Mouse (Mus musculus): Measurements from ENCODE around the gene Ap5z1. TPM values are rescaled to one million over a fixed set of nuclear protein-coding genes. Genes with fewer than 3 reads are reported as not detected.

The Ap5z1 gene
- 6.0 and 8.8 TPM in 2 replicates for polyA plus RNA-seq (2015; fragmentation: Nextera tagmentation; extraction: Ambion mirVana)

- Histone ChIP-seq H3K9ac (peak within 1 kb of the TSS; percentile 75), H3K4me3 (peak within 1 kb of the TSS; percentile 81), H3K4me2 (peak within 1 kb of the TSS; percentile 87), H3K4me1 (replicated peaks) (peaks cover 14% of the 10 kb centered on the region), H3K27ac (peak within 1 kb of the TSS; percentile 93), H3K27me3 (no peaks in the 10 kb centered on the region), H3K36me3 (peaks cover 19% of the 10 kb centered on the region; the same call in 1 of the 2 replicates), H3K9me3 (replicated peaks) (no peaks in the 10 kb centered on the region)
- peak; percentile 91 for ATAC-seq (replicated peaks; ENCODE audit: insufficient number of reproducible peaks, insufficient read depth, low FRiP score, low read depth)
- 1% methylated on average over 60 of the region's 60 CpGs for WGBS
These were observed at the start of gene Ap5z1 for GRCm38 (mm10) chr5:142463461-142464454. Gene Ap5z1, plus strand, starts transcription at chr5:142463944.

DNA sequence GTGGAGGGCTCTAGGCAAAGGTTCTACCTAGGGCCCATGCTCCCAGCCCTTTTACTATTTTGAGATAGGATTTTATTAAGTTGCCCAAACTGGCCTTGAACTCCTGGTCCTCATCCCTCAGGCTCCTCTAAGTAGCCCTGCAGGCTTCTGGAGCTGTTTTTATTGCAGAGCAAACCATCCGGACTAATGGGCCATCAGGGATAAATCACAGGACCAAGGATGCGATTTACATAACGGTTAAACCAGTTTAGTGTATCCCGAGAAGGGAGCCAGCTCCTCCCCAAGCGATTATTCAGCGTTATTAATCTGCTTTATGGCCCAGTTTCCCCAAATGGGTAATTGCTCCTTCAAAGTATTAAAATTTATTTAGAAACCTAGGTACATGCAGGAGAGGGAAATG is 48.3 kb upstream of the Ap5z1 start:
- H3K27ac ChIP-seq: no peak overlapping the region
- H3K4me2 ChIP-seq: no peak overlapping the region
- H3K36me3 ChIP-seq: no peaks in the 10 kb centered on the region
- H3K27me3 ChIP-seq: no peaks in the 10 kb centered on the region
- H3K4me3 ChIP-seq: no peak overlapping the region
- ATAC-seq (replicated peaks; ENCODE audit: insufficient number of reproducible peaks, insufficient read depth, low FRiP score, low read depth): no peak
- peaks cover 58% of the 10 kb centered on the region for H3K4me1 ChIP-seq (replicated peaks)
- WGBS: 70% methylated on average over 6 of the region's 6 CpGs
- H3K9ac ChIP-seq: no peak overlapping the region
- H3K9me3 ChIP-seq (replicated peaks): no peaks in the 10 kb centered on the region

GRCm38 (mm10) chr5:142416070-142416775 is 47.5 kb upstream of the Ap5z1 start:
- peaks cover 66% of the 10 kb centered on the region for H3K4me1 ChIP-seq (replicated peaks)

GRCm38 (mm10) chr5:142417104-142417503 is 46.6 kb upstream of the Ap5z1 start:
- no peaks in the 10 kb centered on the region for H3K36me3 ChIP-seq
- no peaks in the 10 kb centered on the region for H3K9me3 ChIP-seq (replicated peaks)
- peaks cover 68% of the 10 kb centered on the region for H3K4me1 ChIP-seq (replicated peaks)
- no peak overlapping the region for H3K27ac ChIP-seq
- ATAC-seq (replicated peaks; ENCODE audit: insufficient number of reproducible peaks, insufficient read depth, low FRiP score, low read depth): no peak
- no peak overlapping the region for H3K4me2 ChIP-seq
- no peak overlapping the region for H3K9ac ChIP-seq
- WGBS: 85% methylated on average over 3 of the region's 3 CpGs
- H3K4me3 ChIP-seq: no peak overlapping the region
- no peaks in the 10 kb centered on the region for H3K27me3 ChIP-seq

More at GRCm38 (mm10) chr5:142416070-142416775, 47.5 kb upstream of the Ap5z1 start:
- Histone ChIP-seq H3K27ac (peak overlapping the region; percentile 73), H3K36me3 (no peaks in the 10 kb centered on the region), H3K9me3 (replicated peaks) (no peaks in the 10 kb centered on the region), H3K27me3 (no peaks in the 10 kb centered on the region), H3K4me3 (no peak overlapping the region), H3K9ac (no peak overlapping the region), H3K4me2 (peak overlapping the region; percentile 28)
- ATAC-seq (replicated peaks; ENCODE audit: insufficient number of reproducible peaks, insufficient read depth, low FRiP score, low read depth): 0 out of 2 replicates have a peak, but pooled peaks have one; percentile 40
- 10% methylated on average over 14 of the region's 14 CpGs for WGBS

DNA sequence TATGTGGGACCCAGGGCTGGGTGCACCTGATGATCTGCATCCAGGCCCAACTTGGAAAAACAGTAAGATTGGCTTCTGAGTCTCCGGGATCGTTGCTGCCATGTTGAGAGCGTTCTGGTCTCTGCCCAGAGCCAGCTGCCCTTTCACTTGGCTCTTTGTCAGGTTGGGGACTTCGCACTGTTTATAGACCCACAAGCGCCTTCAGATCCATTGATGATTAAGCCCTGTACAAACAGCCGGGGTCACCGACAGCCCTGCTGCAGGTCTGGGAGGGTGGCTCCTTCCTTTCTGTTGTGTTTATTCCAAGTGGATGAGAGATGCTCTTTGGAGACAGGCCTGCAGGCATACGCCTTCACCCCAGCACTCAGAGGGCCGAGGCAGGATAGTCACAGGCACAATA is 45.9 kb upstream of the Ap5z1 start:
- no peak for ATAC-seq (replicated peaks; ENCODE audit: insufficient number of reproducible peaks, insufficient read depth, low FRiP score, low read depth)
- Histone ChIP-seq H3K4me1 (replicated peaks) (peaks cover 64% of the 10 kb centered on the region), H3K27ac (no peak overlapping the region), H3K9ac (no peak overlapping the region), H3K4me3 (no peak overlapping the region), H3K27me3 (no peaks in the 10 kb centered on the region), H3K4me2 (no peak overlapping the region), H3K9me3 (replicated peaks) (no peaks in the 10 kb centered on the region), H3K36me3 (no peaks in the 10 kb centered on the region)
- WGBS: 77% methylated on average over 9 of the region's 9 CpGs

DNA sequence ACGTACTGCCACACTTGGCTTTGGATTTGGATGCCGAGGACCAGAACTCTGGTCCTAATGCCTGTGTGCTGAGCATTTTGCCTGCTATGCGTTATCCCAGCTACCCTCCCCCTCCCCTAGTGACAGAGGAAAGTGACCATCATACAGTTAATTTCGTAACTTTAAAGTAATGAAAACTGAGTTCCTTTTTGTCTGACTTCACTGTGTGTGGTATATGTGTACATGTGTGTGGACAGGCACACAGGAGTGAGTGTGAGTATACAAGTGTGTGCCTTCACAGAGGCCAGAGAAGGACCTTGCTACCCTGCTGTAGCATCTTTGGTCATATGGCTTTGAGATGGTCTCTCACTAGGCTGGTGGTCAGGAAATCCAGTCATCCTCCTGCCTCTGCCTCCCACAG is 45.3 kb upstream of the Ap5z1 start:
- H3K27ac ChIP-seq: no peak overlapping the region
- WGBS: 86% methylated on average over 4 of the region's 4 CpGs
- H3K9me3 ChIP-seq (replicated peaks): no peaks in the 10 kb centered on the region
- H3K4me3 ChIP-seq: no peak overlapping the region
- ATAC-seq (replicated peaks; ENCODE audit: insufficient number of reproducible peaks, insufficient read depth, low FRiP score, low read depth): no peak
- H3K36me3 ChIP-seq: no peaks in the 10 kb centered on the region
- H3K9ac ChIP-seq: no peak overlapping the region
- no peak overlapping the region for H3K4me2 ChIP-seq
- H3K27me3 ChIP-seq: no peaks in the 10 kb centered on the region
- peaks cover 63% of the 10 kb centered on the region for H3K4me1 ChIP-seq (replicated peaks)

DNA sequence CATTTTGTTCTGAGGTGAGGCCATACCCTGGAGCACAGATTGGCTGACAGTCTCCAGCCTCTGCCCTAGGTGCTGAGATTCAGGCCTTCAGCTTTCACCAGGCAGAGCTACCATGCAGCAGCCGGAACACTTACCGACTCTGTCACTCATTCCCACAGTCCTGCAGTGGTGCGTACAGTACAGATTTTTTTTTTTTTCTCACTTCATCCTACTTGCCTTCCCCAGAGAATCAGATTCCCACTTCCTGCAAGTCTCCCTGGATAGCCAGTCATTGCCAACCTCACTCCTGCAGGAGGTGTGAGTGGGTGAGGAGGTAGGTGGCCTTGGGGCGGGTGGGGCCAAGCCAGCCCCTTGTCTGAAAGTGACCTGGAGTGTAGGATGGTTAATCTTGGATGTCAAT is 43.4 kb upstream of the Ap5z1 start:
- H3K4me1 ChIP-seq (replicated peaks): peaks cover 74% of the 10 kb centered on the region
- no peaks in the 10 kb centered on the region for H3K9me3 ChIP-seq (replicated peaks)
- ATAC-seq (replicated peaks; ENCODE audit: insufficient number of reproducible peaks, insufficient read depth, low FRiP score, low read depth): no peak
- H3K4me2 ChIP-seq: no peak overlapping the region
- no peak overlapping the region for H3K9ac ChIP-seq
- WGBS: 67% methylated on average over 4 of the region's 4 CpGs
- H3K4me3 ChIP-seq: no peak overlapping the region
- 0 out of 2 replicates have a peak overlapping the region, but pooled peaks have one; percentile 5 for H3K27ac ChIP-seq
- H3K27me3 ChIP-seq: no peaks in the 10 kb centered on the region
- no peaks in the 10 kb centered on the region for H3K36me3 ChIP-seq

- peak overlapping the region; percentile 5 for H3K27ac ChIP-seq
- no peak overlapping the region for H3K9ac ChIP-seq
- no peaks in the 10 kb centered on the region for H3K27me3 ChIP-seq
- H3K4me3 ChIP-seq: no peak overlapping the region
- 67% methylated on average over 9 of the region's 9 CpGs for WGBS
- H3K9me3 ChIP-seq (replicated peaks): no peaks in the 10 kb centered on the region
- no peak overlapping the region for H3K4me2 ChIP-seq
- H3K36me3 ChIP-seq: no peaks in the 10 kb centered on the region
- H3K4me1 ChIP-seq (replicated peaks): peaks cover 74% of the 10 kb centered on the region
- ATAC-seq (replicated peaks; ENCODE audit: insufficient number of reproducible peaks, insufficient read depth, low FRiP score, low read depth): no peak
These were observed 42.8 kb upstream of the Ap5z1 start for GRCm38 (mm10) chr5:142420920-142421319.

GRCm38 (mm10) chr5:142421886-142422285 is 41.9 kb upstream of the Ap5z1 start:
- Histone ChIP-seq H3K9ac (no peak overlapping the region), H3K4me3 (no peak overlapping the region), H3K9me3 (replicated peaks) (no peaks in the 10 kb centered on the region), H3K27me3 (no peaks in the 10 kb centered on the region), H3K4me2 (no peak overlapping the region), H3K36me3 (no peaks in the 10 kb centered on the region), H3K4me1 (replicated peaks) (peaks cover 74% of the 10 kb centered on the region), H3K27ac (no peak overlapping the region)
- 75% methylated on average over 5 of the region's 5 CpGs for WGBS
- ATAC-seq (replicated peaks; ENCODE audit: insufficient number of reproducible peaks, insufficient read depth, low FRiP score, low read depth): no peak

GRCm38 (mm10) chr5:142423141-142423540 is 40.6 kb upstream of the Ap5z1 start:
- no peak overlapping the region for H3K4me2 ChIP-seq
- no peak overlapping the region for H3K4me3 ChIP-seq
- H3K9ac ChIP-seq: no peak overlapping the region
- no peak overlapping the region for H3K27ac ChIP-seq
- no peak for ATAC-seq (replicated peaks; ENCODE audit: insufficient number of reproducible peaks, insufficient read depth, low FRiP score, low read depth)
- H3K27me3 ChIP-seq: no peaks in the 10 kb centered on the region
- H3K4me1 ChIP-seq (replicated peaks): peaks cover 75% of the 10 kb centered on the region
- no peaks in the 10 kb centered on the region for H3K9me3 ChIP-seq (replicated peaks)
- 71% methylated on average over 10 of the region's 10 CpGs for WGBS
- H3K36me3 ChIP-seq: no peaks in the 10 kb centered on the region

DNA sequence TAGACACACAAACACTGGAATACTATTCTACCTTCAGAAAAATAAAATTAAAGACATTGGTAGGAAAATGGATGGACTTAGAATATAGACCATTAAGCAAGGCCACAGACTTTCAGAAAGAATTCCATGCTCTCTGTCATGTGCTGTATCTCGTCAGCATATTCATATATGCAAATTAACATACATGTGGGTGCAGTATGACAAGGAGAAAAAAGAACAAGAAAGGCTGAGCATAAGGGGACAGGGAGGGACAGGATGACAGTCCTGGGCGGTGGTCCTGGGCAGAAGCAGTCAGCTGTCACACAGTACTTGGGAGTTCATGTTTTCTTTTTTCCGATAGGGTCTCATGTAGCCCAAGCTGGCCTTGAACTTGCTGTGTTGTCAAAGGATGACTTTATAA is 40.0 kb upstream of the Ap5z1 start:
- WGBS: 55% methylated on average over 3 of the region's 3 CpGs

More for the DNA sequence above, 40.0 kb upstream of the Ap5z1 start:
- no peaks in the 10 kb centered on the region for H3K27me3 ChIP-seq
- no peaks in the 10 kb centered on the region for H3K9me3 ChIP-seq (replicated peaks)
- no peak for ATAC-seq (replicated peaks; ENCODE audit: insufficient number of reproducible peaks, insufficient read depth, low FRiP score, low read depth)
- no peaks in the 10 kb centered on the region for H3K36me3 ChIP-seq
- H3K27ac ChIP-seq: peak overlapping the region; percentile 88
- H3K4me1 ChIP-seq (replicated peaks): peaks cover 78% of the 10 kb centered on the region
- no peak overlapping the region for H3K9ac ChIP-seq
- H3K4me3 ChIP-seq: no peak overlapping the region
- H3K4me2 ChIP-seq: no peak overlapping the region

Data from heart, embryonic 15.5 days (tissue).